Mouse (Mus musculus) liver, adult 2 months (tissue): ENCODE data around the gene Stox2.

Source experiments
- CTCF ChIP-seq: fragments of 200-500 bp; IDR thresholded peaks from 2 replicates; pipeline ENCODE4 v1.5.1; 2011; ENCODE audit warnings: low read depth, low read length, control low read depth
- POLR2A ChIP-seq: fragments of 200-500 bp; IDR thresholded peaks from 2 replicates; pipeline ENCODE4 v1.6.1; 2011; ENCODE audit warnings: low read length, control low read depth; ENCODE audit not compliant: insufficient read depth; ENCODE audit errors: extremely low read depth

- TF ChIP-seq POLR2A (no peak), CTCF (no peak)
Measured at GRCm38 (mm10) chr8:47279898-47280297, 166.3 kb downstream of the Stox2 start.
